Mouse (Mus musculus) layer of hippocampus, adult 8-10 months (tissue): ENCODE results near the gene Gm42715. TPM values are rescaled to one million over a fixed set of nuclear protein-coding genes. Genes with fewer than 3 reads are reported as not detected.
"Not testable (repeated sequence)": the region's sequence is repeated elsewhere in the genome, so short reads cannot be mapped to it uniquely, and the experiment has no call there.

Experiments used
- DNase-seq, 2 experiments: peaks; one replicate each; pipeline ENCODE4 v3.0.0; 2022; ENCODE audit warnings: low spot score in 2 of 2
- total RNA-seq, 4 experiments: library from RNA; stranded (reverse); gene quantifications; 2 replicates each; pipeline ENCODE4 v1.2.4; 2022

Gm42715 gene
- total RNA-seq, 4 experiments from 2014 or later = 8.1 to 17.1 (median 9.6) TPM

GRCm38 (mm10) chr7:127497382-127497781 is 22.0 kb upstream of the Gm42715 start:
- DNase-seq = no peak

- DNase-seq = no peak
Measured at GRCm38 (mm10) chr7:127498407-127498806, 21.0 kb upstream of the Gm42715 start.

- DNase-seq = no peak
Measured at GRCm38 (mm10) chr7:127508291-127508690, 11.1 kb upstream of the Gm42715 start.

- DNase-seq = not testable (repeated sequence)
Measured at GRCm38 (mm10) chr7:127509830-127510229, 9.6 kb upstream of the Gm42715 start.

GRCm38 (mm10) chr7:127511241-127511640 is 8.1 kb upstream of the Gm42715 start:
- DNase-seq = no peak

- DNase-seq = peak; percentile 96
Measured at GRCm38 (mm10) chr7:127511808-127512230, 7.6 kb upstream of the Gm42715 start, which contains the start of gene Srcap. Gene Srcap, plus strand, starts transcription at chr7:127511983.

GRCm38 (mm10) chr7:127512231-127513015 is 7.0 kb upstream of the Gm42715 start:
- DNase-seq = peak; percentile 82 to 84

- DNase-seq = peak in 1 of 2 experiments; percentile 18
Measured at GRCm38 (mm10) chr7:127513016-127513390, 6.4 kb upstream of the Gm42715 start.

GRCm38 (mm10) chr7:127513781-127514180 is 5.6 kb upstream of the Gm42715 start:
- no peak for DNase-seq

- no peak for DNase-seq
Measured at GRCm38 (mm10) chr7:127515846-127516245, 3.5 kb upstream of the Gm42715 start.

- DNase-seq = no peak
Measured at GRCm38 (mm10) chr7:127516344-127516743, 3.0 kb upstream of the Gm42715 start.

GRCm38 (mm10) chr7:127541671-127542070 is 22.3 kb downstream of the Gm42715 start:
- no peak for DNase-seq

GRCm38 (mm10) chr7:127549116-127549835 is 29.9 kb downstream of the Gm42715 start:
- DNase-seq = peak in 1 of 2 experiments; percentile 38

GRCm38 (mm10) chr7:127551558-127551957 is 32.2 kb downstream of the Gm42715 start:
- no peak for DNase-seq

- no peak for DNase-seq
Measured at GRCm38 (mm10) chr7:127560580-127560979, 41.2 kb downstream of the Gm42715 start.

GRCm38 (mm10) chr7:127561340-127561858 is 42.0 kb downstream of the Gm42715 start, which contains the start of gene Tmem265:
Gene Tmem265, plus strand, starts transcription at chr7:127561390.
- no peak for DNase-seq

GRCm38 (mm10) chr7:127564381-127565150 is 45.2 kb downstream of the Gm42715 start:
- no peak for DNase-seq

- DNase-seq = peak; percentile 93 to 97
Measured at GRCm38 (mm10) chr7:127572895-127573471, 53.6 kb downstream of the Gm42715 start, which contains the start of gene Phkg2. Gene Phkg2, plus strand, starts transcription at chr7:127573340.

- no peak for DNase-seq
Measured at GRCm38 (mm10) chr7:127573503-127574008, 54.2 kb downstream of the Gm42715 start.

GRCm38 (mm10) chr7:127574115-127574514 is 54.7 kb downstream of the Gm42715 start:
- DNase-seq = no peak

GRCm38 (mm10) chr7:127583260-127583659 is 63.9 kb downstream of the Gm42715 start:
- no peak for DNase-seq
